Mouse (Mus musculus) CH12F3 (cell line): Measurements from ENCODE around the gene Rorb.

Source experiments
- in situ Hi-C: fragments of 300-500 bp; cut with MboI; formaldehyde crosslinking; loops from 2 replicates; pipeline ENCODE4 v1.14.3; 2020; ENCODE audit warnings: low sequenced_read_pairs

Rorb gene

DNA sequence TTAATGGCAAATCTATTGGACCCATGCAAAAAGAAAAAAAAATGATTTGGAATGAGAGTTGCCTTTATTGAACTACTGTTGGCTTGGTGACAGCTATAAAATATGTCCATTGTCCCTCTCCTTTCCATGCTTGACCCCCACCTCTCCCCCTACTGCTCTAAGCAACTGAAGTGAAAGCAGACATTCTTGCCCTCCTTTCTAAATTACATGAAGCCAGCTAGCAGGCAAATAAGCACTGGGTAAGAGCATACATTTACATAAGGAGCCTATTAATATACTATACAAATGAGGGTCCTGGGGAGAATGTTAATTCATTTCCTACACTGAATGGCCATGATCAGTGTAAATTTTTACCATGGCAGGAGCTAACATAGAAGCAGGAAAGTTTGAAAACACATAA, 212.8 kb downstream of the Rorb start:
- in situ Hi-C loops: no loop called here

DNA sequence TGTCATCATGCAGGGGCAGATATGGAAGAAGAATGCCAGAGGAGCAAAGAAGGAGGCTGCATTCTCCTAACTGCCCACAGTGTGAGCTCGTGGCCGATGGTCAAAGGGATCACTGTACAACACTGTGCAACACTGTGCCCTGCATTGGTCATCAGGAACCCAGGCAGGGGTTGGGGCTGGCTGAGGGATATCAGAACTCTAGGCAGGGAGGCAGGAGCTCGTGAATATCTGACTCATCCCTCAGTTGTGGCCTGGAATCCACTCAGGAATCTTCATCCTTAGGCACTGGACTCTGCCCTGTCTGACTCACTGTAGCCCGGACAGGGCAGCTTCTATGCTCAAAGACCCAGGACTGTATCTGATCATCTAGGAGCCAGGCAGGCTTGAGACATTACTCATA, 220.8 kb downstream of the Rorb start:
- in situ Hi-C loops: no loop called here

DNA sequence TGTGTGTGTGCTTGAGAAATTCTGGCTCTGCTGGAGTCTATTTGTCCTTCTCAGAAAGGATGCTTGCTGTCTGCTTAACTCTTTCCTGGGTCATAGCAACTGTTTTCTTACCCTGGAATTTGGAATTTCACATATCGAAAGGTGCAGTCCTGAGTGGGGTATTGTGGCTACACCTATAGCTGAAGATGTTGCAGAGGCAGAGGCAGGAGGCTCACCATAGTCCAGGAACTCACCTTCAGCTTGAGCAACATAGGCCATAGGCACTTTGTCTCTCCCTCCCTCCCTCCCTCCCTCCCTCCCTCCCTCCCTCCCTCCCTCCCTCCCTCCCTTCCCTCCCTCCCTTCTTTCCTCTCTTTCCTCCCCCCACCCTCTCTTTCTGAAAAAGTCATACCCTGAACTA, 221.4 kb downstream of the Rorb start:
- in situ Hi-C loops: no loop called here

DNA sequence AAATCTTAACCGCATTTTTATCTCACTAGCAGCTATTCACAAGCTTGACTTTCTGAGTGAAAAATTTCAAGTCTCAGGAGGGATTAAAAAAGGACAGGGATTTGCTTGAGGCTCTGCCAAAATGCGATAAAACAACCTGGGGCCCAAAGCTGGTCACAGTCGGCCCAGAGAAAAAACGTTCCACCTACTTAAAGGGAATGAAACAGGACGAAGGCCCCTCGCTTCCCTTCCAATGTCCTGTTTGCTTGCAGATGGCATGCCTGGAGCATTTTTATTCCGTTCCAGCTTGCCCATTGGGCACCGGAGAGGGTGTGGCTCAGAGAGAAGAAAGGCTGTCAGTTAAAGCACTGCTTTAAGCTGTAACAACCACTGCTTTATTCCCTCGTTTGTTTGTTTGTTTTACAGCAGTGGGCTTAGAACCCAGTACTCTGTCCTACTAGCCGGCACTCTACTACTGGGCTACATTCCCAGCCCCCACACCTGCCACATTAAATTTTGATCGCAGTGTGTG, 221.8 kb downstream of the Rorb start:
- in situ Hi-C loops: no loop called here

DNA sequence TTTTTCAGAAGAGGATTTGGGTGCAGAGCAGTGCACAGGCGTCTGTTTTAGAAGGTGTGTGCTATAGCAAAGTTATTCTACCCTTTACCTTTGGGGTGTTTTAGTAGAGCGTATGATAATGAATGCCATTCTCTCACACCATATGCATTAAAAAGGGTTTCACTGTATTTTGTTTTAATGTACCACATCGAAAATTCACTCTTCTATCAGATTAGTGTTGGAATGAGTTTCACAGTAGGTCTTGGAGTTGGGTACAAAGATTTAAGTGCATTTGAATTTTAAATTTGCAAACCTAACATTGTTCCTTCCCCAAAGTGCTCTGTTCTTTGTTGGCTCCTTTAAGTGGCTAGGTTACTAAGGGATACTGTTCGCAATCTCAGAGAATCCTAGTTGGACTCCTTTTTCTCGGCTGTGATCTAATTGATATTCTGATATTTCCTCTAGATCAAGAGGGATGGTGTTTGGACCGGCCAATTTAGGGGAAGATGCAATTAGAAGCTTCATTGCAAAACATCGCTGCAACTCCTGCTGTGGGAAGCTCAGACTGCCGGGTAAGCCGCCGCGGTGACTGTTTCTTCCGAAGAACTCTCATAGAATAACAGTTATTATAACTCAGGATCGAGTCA, 222.4 kb downstream of the Rorb start:
- in situ Hi-C loops: no loop called here

DNA sequence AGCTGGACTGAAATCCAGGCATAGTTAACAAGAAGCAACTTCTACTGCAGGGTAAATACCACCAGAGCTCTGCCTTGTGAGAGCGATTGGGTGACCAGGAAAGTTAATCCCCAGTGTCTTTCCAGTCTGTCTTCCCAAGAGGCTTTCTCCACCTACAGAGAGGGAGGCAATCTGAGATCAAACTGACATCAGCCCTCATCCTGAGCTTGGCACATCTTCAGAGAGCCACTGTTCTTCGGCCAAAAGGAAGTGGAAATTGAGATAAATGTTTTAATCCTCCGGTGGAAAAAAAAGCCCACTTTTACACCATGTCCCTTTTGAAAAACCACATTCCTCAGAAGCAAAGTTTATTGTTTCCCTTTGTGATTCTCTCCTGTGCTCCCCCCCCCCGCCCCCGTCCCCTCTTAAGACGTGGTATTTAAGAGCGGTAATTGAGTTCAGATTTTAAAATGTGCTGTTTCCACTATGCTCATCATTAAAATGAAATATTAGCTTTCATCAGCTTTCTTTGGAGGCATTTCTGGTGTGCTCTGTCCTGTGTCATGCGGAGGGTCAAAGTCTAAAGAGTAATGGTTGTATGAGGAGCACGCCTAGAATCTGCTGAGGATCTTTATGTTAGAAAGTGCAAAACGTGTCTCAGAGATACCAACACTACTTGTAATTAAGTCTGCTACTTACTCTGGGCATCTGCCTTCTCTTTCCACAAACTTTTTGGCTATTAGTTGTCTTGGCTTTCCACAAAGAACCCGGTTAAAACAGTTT, 223.2 kb downstream of the Rorb start:
- in situ Hi-C loops: no loop called here

DNA sequence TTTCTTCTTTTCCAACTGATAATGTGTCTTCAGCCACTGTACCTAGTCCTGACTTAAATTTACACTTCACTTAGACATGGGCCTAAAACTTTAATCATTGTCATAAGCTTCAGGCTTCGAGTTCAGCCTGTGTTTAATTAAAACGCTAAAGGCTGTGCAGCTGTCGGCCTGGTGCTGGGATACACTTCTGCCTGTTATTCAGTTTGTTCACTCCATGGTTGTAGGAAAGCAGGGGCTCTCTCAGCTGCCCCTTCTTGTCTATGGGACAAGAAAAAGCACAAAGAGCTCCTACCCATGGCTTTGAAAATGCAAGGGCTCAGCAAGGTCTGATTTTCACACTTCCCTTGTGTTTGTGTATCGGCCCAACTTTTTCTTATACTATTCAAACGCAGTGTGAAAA, 229.8 kb downstream of the Rorb start:
- in situ Hi-C loops: no loop called here
